Mouse (Mus musculus): ENCODE measurements around the gene Cort. TPM values are rescaled to one million over a fixed set of nuclear protein-coding genes. Genes with fewer than 3 reads are reported as not detected.
A peak's percentile ranks its signal among the peaks of the same experiment; 100 is the strongest.

Cort gene
- polyA plus RNA-seq, 1 experiment = not detected

DNA sequence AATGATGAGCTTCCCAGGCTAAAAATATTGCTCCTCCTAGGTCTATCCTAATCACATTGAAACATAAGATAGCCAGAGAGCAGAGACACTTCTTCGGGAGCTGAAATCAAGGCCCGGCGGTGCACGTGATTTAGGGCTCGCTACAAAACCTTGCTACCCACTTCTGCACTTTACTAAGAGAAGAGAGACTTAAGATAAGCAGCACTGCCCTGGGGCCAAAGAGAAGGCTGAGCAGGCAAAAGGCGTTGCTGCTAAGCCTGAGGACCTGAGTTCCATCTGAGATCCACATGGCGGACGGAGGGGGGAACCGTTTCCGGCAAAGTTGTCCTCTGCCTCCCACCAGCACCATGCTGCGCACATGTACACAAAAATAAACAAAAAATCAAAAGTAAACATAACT lies 28.0 kb downstream of the Cort start:
- Histone ChIP-seq H3K27me3 (replicated peaks; ENCODE audit: control insufficient read depth, insufficient read depth, low read length) (no peaks in the 10 kb centered on the region), H3K4me1 (ENCODE audit: control insufficient read depth, insufficient read depth, low read length) (peaks cover 10% of the 10 kb centered on the region; the same call in 1 of the 2 replicates), H3K27ac (ENCODE audit: insufficient read depth, low read depth, low read length) (peak overlapping the region; percentile 19; the same call in 1 of the 2 replicates), H3K36me3 (ENCODE audit: control insufficient read depth, insufficient read depth, low read length) (no peaks in the 10 kb centered on the region), H3K4me3 (ENCODE audit: insufficient read depth, low read depth, low read length) (peak overlapping the region; percentile 92)
- DNase-seq = no peak
- TF ChIP-seq POLR2A (IDR thresholded peaks at IDR 0.05; ENCODE audit: low read depth, low read length) (no peak), CTCF (conservative IDR thresholded peaks at IDR 0.05; ENCODE audit: insufficient read depth, insufficient read length, low read depth, low read length) (no peak)
- 3% methylated on average over 11 of the region's 11 CpGs for WGBS

DNA sequence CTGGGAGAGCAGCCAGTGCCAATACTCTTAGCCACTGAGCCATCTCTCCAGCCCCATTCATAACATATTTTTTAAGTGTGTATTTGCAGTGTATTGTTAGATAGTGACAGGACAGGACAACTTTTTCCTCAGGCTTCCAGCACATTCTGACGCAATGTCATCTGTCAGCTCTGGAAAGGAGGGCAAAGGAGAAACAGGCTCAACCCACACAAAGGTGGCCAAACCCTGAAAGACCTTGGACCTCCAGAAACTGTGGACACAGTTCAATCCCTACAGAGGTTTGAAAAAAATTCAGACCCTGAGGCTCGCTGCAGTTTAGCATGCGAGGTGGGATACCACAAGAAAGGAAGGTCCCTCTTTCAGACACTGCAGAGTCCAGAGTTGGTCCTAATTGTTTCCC lies 28.6 kb downstream of the Cort start:
- peak; percentile 57 for DNase-seq
- Histone ChIP-seq H3K27ac (ENCODE audit: insufficient read depth, low read depth, low read length) (peak overlapping the region; percentile 5; the same call in 1 of the 2 replicates), H3K4me1 (ENCODE audit: control insufficient read depth, insufficient read depth, low read length) (peaks cover 11% of the 10 kb centered on the region; the same call in 1 of the 2 replicates), H3K4me3 (ENCODE audit: insufficient read depth, low read depth, low read length) (0 out of 2 replicates have a peak overlapping the region, but pooled peaks have one; percentile 92), H3K36me3 (ENCODE audit: control insufficient read depth, insufficient read depth, low read length) (no peaks in the 10 kb centered on the region), H3K27me3 (replicated peaks; ENCODE audit: control insufficient read depth, insufficient read depth, low read length) (no peaks in the 10 kb centered on the region)
- TF ChIP-seq CTCF (conservative IDR thresholded peaks at IDR 0.05; ENCODE audit: insufficient read depth, insufficient read length, low read depth, low read length) (no peak), POLR2A (IDR thresholded peaks at IDR 0.05; ENCODE audit: low read depth, low read length) (no peak)
- 46% methylated on average over 3 of the region's 3 CpGs for WGBS

DNA sequence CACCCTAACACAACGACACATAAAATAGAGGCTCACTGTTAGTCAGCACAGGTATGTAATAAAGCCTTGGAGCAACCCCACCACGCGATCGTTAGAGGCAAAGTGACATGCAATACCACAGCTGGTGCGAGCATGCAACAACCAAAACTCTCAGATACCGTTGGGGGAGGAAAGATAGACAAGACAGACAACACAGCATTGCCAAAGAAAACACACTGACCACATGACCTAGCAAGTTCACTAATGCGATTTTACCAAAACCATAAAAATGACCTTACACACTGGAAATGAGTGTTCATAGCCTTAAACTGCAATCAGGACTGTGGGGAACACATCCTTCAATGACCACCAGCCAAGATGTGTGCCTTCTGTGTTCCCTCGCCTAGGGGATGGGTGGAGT lies 35.2 kb downstream of the Cort start:
- no peak overlapping the region for H3K4me3 ChIP-seq (ENCODE audit: insufficient read depth, low read depth, low read length)
- no peaks in the 10 kb centered on the region for H3K27me3 ChIP-seq (replicated peaks; ENCODE audit: control insufficient read depth, insufficient read depth, low read length)
- H3K36me3 ChIP-seq (ENCODE audit: control insufficient read depth, insufficient read depth, low read length) = no peaks in the 10 kb centered on the region
- peak; percentile 31 for DNase-seq
- H3K27ac ChIP-seq (ENCODE audit: insufficient read depth, low read depth, low read length) = peak overlapping the region; percentile 62
- no peak for TF ChIP-seq POLR2A (IDR thresholded peaks at IDR 0.05; ENCODE audit: low read depth, low read length)
- no peak for TF ChIP-seq CTCF (conservative IDR thresholded peaks at IDR 0.05; ENCODE audit: insufficient read depth, insufficient read length, low read depth, low read length)
- WGBS = 34% methylated on average over 8 of the region's 8 CpGs
- H3K4me1 ChIP-seq (ENCODE audit: control insufficient read depth, insufficient read depth, low read length) = peaks cover 17% of the 10 kb centered on the region

DNA sequence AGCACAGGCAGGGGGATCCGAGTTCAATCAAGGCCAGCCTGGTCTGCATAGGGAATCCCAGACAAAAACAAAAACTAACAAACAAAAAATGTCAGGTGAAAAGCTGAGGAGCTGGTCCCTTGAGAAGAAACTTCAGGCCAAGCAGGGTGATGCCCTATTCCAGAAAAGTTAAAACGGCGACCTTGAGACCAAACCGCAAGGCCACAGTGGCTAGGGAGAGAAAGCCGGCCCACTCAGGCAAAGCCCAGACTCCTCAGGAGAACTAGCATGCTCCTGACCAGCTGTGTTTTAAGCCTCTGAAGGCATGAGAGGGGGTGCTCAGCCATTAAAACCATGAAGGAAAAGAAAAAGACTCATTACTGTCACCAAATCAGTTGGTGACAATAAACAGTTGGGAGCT lies 41.2 kb downstream of the Cort start:
- H3K27me3 ChIP-seq (replicated peaks; ENCODE audit: control insufficient read depth, insufficient read depth, low read length) = no peaks in the 10 kb centered on the region
- H3K4me1 ChIP-seq (ENCODE audit: control insufficient read depth, insufficient read depth, low read length) = peaks cover 19% of the 10 kb centered on the region; the same call in 1 of the 2 replicates
- TF ChIP-seq CTCF (conservative IDR thresholded peaks at IDR 0.05; ENCODE audit: insufficient read depth, insufficient read length, low read depth, low read length) (no peak), POLR2A (IDR thresholded peaks at IDR 0.05; ENCODE audit: low read depth, low read length) (no peak)
- H3K4me3 ChIP-seq (ENCODE audit: insufficient read depth, low read depth, low read length) = no peak overlapping the region
- no peak for DNase-seq
- WGBS = 30% methylated on average over 5 of the region's 5 CpGs
- no peaks in the 10 kb centered on the region for H3K36me3 ChIP-seq (ENCODE audit: control insufficient read depth, insufficient read depth, low read length)
- H3K27ac ChIP-seq (ENCODE audit: insufficient read depth, low read depth, low read length) = peak overlapping the region; percentile 43

DNA sequence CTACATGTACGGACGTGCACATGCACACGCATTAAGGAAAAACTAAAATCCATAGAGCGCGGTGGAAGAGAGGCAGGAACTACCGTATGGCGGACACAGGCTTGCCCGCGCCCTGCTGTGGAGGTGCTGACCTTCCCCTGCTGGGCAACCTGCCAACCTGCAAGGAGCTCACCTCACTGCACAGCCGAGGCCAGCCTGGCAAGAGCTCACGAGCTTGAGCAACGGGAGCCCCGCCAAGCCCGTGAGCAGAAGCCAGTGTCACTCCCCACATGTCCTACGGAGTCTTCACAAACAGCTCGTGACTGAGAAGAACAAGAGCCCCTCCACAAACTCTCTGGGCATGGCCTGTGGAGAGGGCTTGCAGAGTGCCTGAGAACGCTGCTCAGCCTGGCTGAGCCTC lies 45.0 kb downstream of the Cort start:
- H3K4me1 ChIP-seq (ENCODE audit: control insufficient read depth, insufficient read depth, low read length) = peaks cover 30% of the 10 kb centered on the region; the same call in 1 of the 2 replicates
- WGBS = 25% methylated on average over 17 of the region's 17 CpGs
- no peaks in the 10 kb centered on the region for H3K27me3 ChIP-seq (replicated peaks; ENCODE audit: control insufficient read depth, insufficient read depth, low read length)
- DNase-seq = peak; percentile 96
- no peaks in the 10 kb centered on the region for H3K36me3 ChIP-seq (ENCODE audit: control insufficient read depth, insufficient read depth, low read length)
- H3K27ac ChIP-seq (ENCODE audit: insufficient read depth, low read depth, low read length) = peak overlapping the region; percentile 42
- TF ChIP-seq POLR2A (IDR thresholded peaks at IDR 0.05; ENCODE audit: low read depth, low read length) = no peak
- TF ChIP-seq CTCF (conservative IDR thresholded peaks at IDR 0.05; ENCODE audit: insufficient read depth, insufficient read length, low read depth, low read length) = no peak
- no peak overlapping the region for H3K4me3 ChIP-seq (ENCODE audit: insufficient read depth, low read depth, low read length)

DNA sequence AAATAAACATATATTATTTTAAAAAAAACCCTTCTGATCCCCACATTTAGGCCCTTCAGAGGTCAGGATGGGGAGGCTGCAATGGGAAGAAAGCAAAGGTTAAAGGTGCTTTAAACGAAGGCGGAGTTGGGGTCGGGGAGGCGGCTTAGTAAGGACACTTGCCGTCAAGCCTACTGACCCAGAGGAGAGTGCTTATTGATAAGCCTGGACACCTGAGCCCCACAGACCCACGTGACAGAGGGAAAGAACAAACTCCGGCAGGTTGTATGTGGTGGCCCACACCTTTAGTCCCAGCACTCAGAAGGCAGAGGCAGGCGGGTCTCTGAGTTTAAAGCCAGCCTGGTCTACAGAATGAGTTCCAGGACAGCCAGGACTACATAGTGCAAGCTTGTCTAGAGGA lies 46.5 kb downstream of the Cort start:
- DNase-seq = no peak
- Histone ChIP-seq H3K36me3 (ENCODE audit: control insufficient read depth, insufficient read depth, low read length) (no peaks in the 10 kb centered on the region), H3K4me3 (ENCODE audit: insufficient read depth, low read depth, low read length) (no peak overlapping the region), H3K27ac (ENCODE audit: insufficient read depth, low read depth, low read length) (no peak overlapping the region), H3K4me1 (ENCODE audit: control insufficient read depth, insufficient read depth, low read length) (peaks cover 21% of the 10 kb centered on the region; the same call in 1 of the 2 replicates), H3K27me3 (replicated peaks; ENCODE audit: control insufficient read depth, insufficient read depth, low read length) (no peaks in the 10 kb centered on the region)
- TF ChIP-seq POLR2A (IDR thresholded peaks at IDR 0.05; ENCODE audit: low read depth, low read length) = no peak
- no peak for TF ChIP-seq CTCF (conservative IDR thresholded peaks at IDR 0.05; ENCODE audit: insufficient read depth, insufficient read length, low read depth, low read length)
- 83% methylated on average over 8 of the region's 8 CpGs for WGBS

DNA sequence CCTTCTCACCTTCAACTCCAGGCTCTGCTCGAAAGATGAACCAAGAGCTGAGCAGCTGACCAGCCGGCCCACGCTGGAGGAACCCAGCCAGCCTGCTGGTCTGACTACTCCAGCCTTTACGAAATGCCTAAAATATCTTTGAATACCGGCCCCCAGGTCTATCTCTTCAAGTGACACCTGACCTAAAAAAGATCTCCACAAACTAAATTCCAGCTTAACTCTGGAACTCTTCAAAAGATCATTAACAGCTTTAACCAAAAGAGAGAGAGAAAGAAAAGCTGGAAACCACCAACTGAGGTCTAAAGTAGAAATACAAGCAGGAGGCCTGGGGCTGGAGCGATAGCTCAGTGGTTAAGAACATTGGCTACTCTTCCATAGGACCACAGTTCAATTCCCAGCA lies 46.9 kb downstream of the Cort start:
- Histone ChIP-seq H3K27ac (ENCODE audit: insufficient read depth, low read depth, low read length) (peak overlapping the region; percentile 69), H3K27me3 (replicated peaks; ENCODE audit: control insufficient read depth, insufficient read depth, low read length) (no peaks in the 10 kb centered on the region), H3K36me3 (ENCODE audit: control insufficient read depth, insufficient read depth, low read length) (no peaks in the 10 kb centered on the region), H3K4me1 (ENCODE audit: control insufficient read depth, insufficient read depth, low read length) (peaks cover 21% of the 10 kb centered on the region; the same call in 1 of the 2 replicates), H3K4me3 (ENCODE audit: insufficient read depth, low read depth, low read length) (no peak overlapping the region)
- TF ChIP-seq CTCF (conservative IDR thresholded peaks at IDR 0.05; ENCODE audit: insufficient read depth, insufficient read length, low read depth, low read length) (no peak), POLR2A (IDR thresholded peaks at IDR 0.05; ENCODE audit: low read depth, low read length) (no peak)
- 52% methylated on average over 6 of the region's 6 CpGs for whole genome bisulfite sequencing
- peak; percentile 39 for DNase-seq

All from kidney, adult 2 months (tissue).